Mouse (Mus musculus) fat pad, adult 2 months (tissue): Measurements from ENCODE around the gene Rnasek.

Experiments used
- DNase-seq: peaks from one replicate; pipeline ENCODE4 v3.0.0-alpha.2; 2011; ENCODE audit warnings: low read depth, low spot score; ENCODE audit errors: extremely low read depth

Rnasek gene

GRCm38 (mm10) chr11:70218741-70219470, 20.7 kb downstream of the Rnasek start:
- no peak for DNase-seq

- peak; percentile 94 for DNase-seq
Observed at GRCm38 (mm10) chr11:70218039-70218438, 21.6 kb downstream of the Rnasek start.

GRCm38 (mm10) chr11:70216103-70216502, 23.5 kb downstream of the Rnasek start:
- DNase-seq: no peak

GRCm38 (mm10) chr11:70215301-70215700, 24.3 kb downstream of the Rnasek start:
- DNase-seq: no peak

GRCm38 (mm10) chr11:70214856-70215209, 24.8 kb downstream of the Rnasek start:
- DNase-seq: no peak

GRCm38 (mm10) chr11:70214191-70214855, 25.3 kb downstream of the Rnasek start:
- DNase-seq: no peak

GRCm38 (mm10) chr11:70213736-70214135, 25.9 kb downstream of the Rnasek start:
- no peak for DNase-seq

GRCm38 (mm10) chr11:70212896-70213295, 26.7 kb downstream of the Rnasek start:
- DNase-seq: no peak

- peak; percentile 76 for DNase-seq
Observed at GRCm38 (mm10) chr11:70212423-70212822, 27.2 kb downstream of the Rnasek start, which contains the start of gene Slc16a11. TSS of gene Slc16a11 (plus strand) at chr11:70212752.

- no peak for DNase-seq
Observed at GRCm38 (mm10) chr11:70211972-70212371, 27.7 kb downstream of the Rnasek start.

- DNase-seq: no peak
Observed at GRCm38 (mm10) chr11:70210681-70211080, 29.0 kb downstream of the Rnasek start.

GRCm38 (mm10) chr11:70208778-70209388, 30.8 kb downstream of the Rnasek start:
- DNase-seq: no peak

- DNase-seq: no peak
Observed at GRCm38 (mm10) chr11:70207283-70207682, 32.4 kb downstream of the Rnasek start.

- no peak for DNase-seq
Observed at GRCm38 (mm10) chr11:70206801-70207200, 32.8 kb downstream of the Rnasek start.

GRCm38 (mm10) chr11:70201691-70202090, 38.0 kb downstream of the Rnasek start:
- DNase-seq: no peak

GRCm38 (mm10) chr11:70200036-70200608, 39.5 kb downstream of the Rnasek start:
- no peak for DNase-seq

GRCm38 (mm10) chr11:70199107-70199506, 40.5 kb downstream of the Rnasek start:
- DNase-seq: no peak

GRCm38 (mm10) chr11:70198332-70198731, 41.3 kb downstream of the Rnasek start:
- no peak for DNase-seq

- DNase-seq: no peak
Observed at GRCm38 (mm10) chr11:70193354-70194285, 46.0 kb downstream of the Rnasek start.

- no peak for DNase-seq
Observed at GRCm38 (mm10) chr11:70192157-70192556, 47.5 kb downstream of the Rnasek start.

GRCm38 (mm10) chr11:70191188-70191587, 48.5 kb downstream of the Rnasek start:
- DNase-seq: no peak
